Mouse (Mus musculus) liver, postnatal 0 days (tissue): ENCODE results near the gene Mall.

Source experiments
- CTCF ChIP-seq: sonication (generic); IDR thresholded peaks from 2 replicates; pipeline ENCODE4 v1.5.1; 2016; ENCODE audit warnings: antibody characterized with exemption, low read depth
- EP300 ChIP-seq: IDR thresholded peaks from 2 replicates; pipeline ENCODE4 v1.6.1; 2016; ENCODE audit warnings: antibody characterized with exemption, low read depth, mild to moderate bottlenecking

- TF ChIP-seq CTCF = no peak
- no peak for TF ChIP-seq EP300
Measured at GRCm38 (mm10) chr2:127714726-127715125, 15.0 kb downstream of the Mall start.
